Mouse (Mus musculus) adrenal gland, adult 8-10 months (tissue): ENCODE measurements around the gene Ipo9. TPM values are rescaled to one million over a fixed set of nuclear protein-coding genes. Genes with fewer than 3 reads are reported as not detected.
A peak's percentile ranks its signal among the peaks of the same experiment; 100 is the strongest.

Experiments
- DNase-seq: peaks from one replicate; pipeline ENCODE4 v3.0.0; 2022
- total RNA-seq, 4 experiments: library from RNA; stranded (reverse); gene quantifications; 2 replicates each; pipeline ENCODE4 v1.2.4; 2022

The Ipo9 gene
- total RNA-seq: 100 to 1,000 TPM in 2 of 4 experiments, 10 to 100 TPM in 2; 71.1 to 104 (median 90.1) TPM

DNA sequence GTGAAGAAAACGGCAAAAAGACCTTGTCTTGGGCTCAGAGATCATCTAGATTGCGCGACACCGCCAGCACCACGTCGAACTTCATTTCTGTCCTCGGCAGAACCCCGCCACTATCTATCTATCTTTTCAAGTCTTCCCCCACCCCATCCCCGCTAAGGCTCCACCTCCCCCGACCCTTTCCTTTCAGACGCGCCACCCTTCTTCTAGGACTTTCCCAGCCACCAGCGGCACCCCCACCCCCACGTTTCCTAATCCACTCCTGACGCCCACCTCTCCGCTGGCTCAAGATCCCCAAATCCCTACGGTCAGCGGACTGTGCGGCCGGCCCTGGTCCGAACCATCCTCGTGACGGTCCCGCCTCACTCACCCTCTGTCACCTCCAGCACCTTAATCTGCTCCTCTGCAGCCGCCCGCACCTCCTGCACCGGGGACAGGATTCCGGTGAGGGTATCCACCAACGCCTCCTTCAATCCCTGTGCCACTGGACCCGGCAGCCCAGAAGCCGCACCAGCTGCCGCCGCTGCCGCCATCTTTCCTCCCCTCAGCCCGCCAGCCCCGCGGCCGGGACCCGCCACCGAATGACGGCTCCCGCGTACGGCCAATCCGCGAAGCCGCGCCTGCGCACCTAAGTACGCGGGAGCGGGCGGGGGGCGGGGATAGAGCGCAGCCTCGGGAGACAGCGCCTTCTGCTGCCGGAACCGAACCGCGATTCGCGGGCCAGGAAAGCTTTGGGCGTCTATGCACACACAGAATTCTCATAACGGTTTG is at the start of gene Ipo9:
TSS of gene Ipo9 (minus strand) at position 599 of the 768 bp plus-strand sequence.
- peak; percentile 83 for DNase-seq

DNA sequence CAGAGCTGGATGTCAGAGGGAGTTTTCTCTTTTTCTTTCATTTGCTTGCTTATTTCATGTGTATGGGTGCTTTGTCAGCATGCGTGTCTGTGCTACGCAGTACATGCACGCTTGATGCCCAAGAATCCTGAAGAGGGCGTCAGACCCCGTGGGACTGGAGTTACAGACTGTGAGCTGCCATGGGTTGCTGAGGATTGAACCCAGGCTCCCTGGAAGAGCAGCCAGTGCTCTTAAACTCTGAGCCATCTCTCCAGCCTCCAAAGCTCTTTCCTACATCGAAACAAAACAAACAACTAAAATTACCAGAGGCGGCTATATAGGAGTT is 45.2 kb upstream of the Ipo9 start:
- no peak for DNase-seq

DNA sequence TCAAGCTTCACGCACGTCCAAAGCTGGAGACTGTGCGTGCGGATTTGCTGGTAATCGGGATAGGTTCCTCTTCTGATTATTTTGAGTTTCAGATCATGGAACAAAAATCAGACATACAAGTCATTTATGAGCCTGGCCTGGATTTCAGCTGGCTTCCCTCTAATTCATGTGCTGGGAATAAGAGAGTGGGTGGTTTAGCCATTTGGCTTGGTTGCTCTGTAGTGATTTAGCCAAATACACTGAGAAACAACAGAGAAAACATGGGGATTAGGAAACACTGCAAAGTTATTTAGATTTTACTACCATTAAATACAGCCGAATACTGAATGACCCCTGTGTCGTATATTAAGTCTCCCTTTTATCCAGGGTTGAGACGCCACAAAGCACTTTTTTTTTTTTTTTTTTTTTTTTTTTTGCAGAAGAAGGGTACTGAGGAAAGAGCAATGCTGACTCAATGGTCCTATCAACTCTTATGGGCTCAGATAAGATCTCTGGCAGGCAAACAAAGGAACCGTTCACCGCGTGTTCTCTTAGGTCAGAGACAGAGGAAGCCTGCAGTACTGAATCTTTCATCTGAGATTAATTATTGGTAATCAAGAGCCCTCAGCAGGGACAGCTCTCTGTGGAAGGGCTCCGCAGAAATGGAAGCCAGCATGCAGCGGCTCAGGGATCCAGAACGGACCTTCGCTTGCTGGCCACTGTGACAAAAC is 44.7 kb upstream of the Ipo9 start:
- DNase-seq: no peak

DNA sequence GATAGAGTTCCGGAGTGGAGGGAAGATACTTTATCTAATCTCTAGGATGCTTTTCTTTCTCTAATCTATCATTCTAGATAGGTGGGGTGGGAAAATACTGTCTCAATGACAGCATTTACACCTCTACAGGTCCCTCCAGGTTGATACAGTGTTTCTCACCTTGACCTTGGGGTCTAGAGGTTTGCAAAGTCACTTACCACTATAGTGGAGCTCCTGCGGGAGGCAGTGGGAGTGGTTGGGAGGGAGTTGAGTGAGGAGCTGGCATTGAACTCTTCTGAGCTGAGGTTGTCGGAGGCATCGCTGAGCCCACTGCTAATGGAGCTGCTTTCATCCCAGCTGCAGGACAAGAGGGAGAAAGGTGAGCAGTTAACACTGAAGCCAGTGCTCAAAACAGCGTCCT is 42.2 kb upstream of the Ipo9 start:
- no peak for DNase-seq

DNA sequence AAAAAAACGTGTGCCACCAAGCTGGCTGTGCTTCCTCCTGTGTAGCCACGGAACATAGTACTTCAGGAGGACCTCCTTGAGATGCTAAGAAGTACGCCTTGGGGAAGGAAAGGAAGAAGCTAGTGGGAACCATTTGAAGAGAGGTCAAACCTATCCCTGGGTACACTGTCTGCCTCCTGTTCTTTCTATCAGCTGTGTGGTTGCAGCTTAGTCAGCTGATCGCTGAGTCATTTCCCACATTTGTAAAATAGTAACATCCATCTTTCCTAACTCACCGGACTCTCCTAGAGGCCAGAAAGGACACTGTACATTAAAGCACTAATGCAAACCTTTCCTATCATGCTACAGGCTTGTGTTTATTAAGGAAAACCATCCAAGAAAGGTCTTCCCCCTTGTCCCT is 41.4 kb upstream of the Ipo9 start:
- DNase-seq: no peak

DNA sequence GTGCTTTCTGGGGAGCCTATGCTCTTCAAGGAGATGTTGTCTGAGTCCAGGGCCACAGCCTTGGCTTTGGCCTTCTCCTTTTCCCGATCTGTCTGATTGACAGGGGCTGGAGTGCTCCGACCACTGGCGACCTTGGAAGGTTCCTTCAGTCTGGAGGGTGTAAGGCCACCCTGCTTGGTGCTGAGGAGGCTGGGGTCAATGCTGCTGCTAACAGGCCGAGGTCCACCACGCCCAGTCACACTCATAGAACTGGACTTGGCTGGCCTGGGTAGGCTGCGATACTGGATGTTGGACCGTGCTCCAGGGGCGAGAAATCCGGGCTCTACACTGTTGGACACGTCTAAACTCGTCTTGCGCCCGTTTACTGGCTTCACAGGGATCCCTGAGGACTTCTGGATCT is 40.2 kb upstream of the Ipo9 start:
- DNase-seq: peak; percentile 66

DNA sequence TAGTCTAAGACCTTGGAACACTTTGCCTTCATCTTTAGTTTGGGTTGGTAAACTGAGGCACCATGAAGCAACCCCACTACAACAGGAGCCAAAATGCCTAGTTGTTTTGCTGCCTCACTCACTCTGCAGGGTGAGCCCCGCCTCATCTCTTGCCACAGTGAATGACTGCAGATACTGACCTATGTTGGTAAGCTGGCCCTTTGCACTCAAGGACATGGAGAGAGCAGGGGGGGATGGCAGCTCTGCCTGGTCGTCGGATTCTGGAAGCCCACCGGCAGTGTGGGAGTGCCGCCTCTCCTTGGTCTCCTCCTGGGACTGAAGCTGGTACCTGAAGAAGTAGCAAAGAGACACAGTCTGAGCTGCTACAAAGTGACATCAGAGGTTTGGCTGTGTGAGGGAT is 37.2 kb upstream of the Ipo9 start:
- no peak for DNase-seq

DNA sequence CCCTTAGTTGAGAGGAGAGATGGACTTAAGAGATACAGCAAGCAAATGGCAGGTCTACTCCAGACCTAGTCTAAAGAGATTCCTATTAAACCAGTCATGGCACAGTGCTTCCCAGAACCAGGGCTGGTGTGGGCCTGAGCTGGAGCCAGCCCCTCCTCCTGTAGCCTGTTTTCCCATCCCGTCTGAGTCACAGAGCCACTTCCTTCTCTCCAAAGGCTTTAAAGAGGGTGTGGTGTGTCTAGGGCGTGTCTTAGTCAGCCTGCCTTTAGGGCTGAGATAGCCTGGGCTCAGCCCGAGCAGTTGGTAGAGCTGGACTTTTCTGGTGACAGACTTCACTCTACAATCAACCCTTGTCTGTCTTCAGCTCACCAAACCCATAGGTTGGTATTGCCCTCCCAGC is 36.6 kb upstream of the Ipo9 start:
- no peak for DNase-seq

DNA sequence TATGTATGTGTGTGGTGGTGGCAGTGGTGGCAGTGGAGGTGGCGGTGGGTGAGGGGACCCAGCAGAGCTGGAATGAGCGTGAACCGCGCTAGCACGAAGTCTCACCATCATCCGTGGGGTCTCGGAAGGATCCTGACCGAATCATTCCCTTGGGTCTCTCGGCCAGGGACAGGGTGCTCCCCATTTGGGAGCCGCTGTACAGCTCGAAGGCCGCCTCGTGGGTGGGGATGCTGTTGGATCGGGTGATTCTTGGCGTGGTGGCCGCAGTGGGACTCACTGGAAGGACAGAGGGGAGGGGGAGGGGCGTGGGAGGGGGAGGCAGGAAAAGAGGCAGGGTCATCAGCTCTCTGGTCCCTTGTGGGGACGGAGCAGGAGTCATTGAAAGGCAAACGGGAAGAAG is 35.4 kb upstream of the Ipo9 start:
- no peak for DNase-seq

DNA sequence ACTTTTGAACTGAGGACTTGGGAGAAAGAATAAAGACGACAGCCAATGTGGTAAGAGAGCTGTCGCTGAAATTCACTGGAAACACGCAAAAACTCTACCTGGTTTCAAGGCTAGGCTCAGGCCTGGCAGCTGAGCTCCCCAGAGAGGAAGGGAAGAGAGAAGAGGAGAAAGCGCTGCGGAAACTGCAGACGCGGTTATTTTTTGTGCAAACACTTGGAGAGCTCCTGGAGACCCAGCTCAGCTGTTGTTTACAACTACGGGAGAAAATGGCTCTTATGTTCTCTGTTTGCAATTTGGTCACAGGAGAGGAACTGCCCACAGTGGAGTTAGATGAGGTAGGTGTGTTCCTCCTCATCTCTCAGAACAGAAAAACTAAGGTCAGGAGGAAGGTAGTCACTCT is 32.4 kb upstream of the Ipo9 start:
- DNase-seq: no peak

DNA sequence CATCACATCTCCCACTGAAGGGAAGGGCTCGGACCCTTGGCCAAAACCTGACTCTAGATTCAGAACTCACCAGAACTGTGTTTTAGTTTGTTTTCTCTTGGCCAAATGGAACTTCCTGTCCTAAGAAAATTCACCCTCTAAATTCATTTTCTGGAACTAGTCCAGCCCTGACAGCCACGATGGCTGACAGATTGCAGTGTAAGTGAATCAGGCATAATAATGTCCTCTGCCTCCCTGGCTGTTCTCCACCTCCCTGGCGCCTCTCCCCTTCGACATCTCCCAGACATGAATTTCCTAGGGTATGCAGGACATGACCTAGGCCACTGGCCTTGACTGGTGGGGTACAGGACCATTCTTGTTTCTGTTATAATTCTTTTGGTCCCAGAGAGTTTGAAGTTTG is 32.0 kb upstream of the Ipo9 start:
- no peak for DNase-seq

DNA sequence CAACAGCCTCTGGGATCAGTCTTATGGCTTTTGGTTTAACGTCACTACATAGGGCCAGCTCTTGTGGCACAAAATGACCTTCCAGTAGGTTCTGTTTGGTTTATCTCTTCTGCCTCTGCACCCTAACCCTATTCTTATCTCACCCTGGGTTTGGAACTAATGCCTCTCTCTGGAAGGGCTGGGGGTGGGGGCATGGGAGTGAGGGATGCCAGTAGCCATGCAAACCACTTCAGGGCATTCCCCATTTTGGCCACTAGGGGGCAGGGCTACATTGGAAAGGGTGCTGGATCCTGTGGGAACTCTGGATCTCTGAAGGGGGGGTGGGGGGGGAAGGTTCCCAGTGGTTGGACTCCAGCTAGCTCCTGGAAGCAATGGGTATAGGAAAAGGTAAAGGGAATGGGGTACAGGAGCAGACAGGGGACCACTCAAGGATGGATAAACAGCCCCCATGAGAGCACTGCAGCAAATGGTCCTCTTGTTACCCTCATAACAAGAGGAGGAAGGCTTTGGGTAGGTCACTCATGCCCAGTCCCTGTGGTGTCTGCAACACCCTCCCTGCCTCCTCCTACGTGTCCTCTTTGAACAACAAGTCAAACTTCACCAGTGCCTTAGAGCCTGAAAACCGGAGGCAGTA is 30.9 kb upstream of the Ipo9 start:
- DNase-seq: peak; percentile 42

DNA sequence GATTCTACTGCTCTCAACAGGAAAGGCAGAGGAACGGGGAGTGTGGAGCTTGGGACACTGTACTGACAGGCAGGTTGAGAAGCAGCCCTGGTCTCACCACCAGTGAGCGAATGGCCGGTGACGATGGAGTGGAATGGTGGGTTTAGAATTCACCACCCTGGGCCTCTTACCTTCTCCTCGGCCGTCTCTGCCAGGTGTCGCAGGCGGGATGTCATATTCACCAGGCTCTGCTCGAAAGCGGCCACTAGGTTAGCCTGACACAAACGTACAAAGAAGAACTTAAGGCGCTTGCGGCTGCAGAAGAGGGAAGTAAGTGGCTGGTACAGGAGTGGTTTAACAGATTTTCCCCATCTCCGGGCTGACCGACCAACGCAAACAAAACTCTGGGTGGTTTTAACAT is 30.2 kb upstream of the Ipo9 start:
- DNase-seq: no peak

DNA sequence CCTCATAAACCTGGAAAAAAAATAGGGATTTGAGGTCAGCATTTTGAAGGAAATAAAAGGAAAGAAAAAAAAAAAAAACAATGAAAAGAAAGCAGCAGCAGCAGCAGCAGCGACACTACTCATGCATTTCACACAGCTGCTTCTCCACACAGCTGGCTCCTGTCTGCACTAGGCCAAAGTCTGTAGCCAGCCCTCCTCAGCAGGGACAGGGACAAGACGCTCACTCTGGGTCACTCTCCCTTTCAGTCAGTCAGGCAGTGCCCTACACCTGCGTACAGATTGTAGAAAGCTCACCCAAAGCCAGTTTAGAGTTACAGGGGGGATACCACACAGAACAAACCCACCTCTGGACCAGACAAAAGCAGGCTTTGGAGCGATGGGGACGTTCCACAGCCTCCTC is 27.6 kb upstream of the Ipo9 start:
- no peak for DNase-seq

DNA sequence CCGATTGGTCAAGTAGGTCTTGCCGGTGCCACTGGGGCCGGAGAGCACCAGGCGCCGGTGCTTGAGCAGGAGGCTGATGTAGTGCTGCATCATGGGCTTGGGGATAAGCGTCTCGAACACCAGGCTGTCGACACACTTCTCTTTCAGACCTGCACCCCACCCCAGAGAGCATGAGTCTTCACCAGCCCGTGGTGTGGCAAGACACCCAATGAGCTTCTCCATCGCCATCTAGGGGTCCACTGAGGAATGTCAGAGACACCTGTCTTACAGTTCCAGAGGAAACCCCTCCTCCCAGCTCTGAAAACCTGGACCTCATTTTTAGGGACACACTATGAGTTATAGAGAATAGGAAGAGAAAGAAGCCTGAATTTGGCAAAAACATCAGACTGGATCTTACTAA is 22.0 kb upstream of the Ipo9 start:
- DNase-seq: no peak

DNA sequence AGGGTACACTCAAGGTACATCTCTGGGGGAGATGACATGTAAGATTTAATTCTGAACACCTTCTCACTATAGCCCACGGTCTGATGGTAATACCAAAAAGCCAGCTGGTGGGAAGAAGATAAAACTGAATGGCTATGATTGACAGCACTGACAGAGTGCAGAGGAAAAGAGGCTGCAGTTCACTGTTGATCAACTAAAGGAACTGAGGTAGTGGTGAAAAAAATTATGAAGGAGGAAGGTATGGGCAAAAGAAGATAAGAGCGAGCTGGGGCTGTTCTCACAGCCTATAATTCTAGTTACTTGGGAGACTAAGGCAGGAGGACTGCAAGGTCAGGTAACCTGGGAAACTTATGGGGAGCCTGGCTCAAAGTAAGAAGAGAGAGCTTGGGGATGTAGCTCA is 21.1 kb upstream of the Ipo9 start:
- DNase-seq: no peak

DNA sequence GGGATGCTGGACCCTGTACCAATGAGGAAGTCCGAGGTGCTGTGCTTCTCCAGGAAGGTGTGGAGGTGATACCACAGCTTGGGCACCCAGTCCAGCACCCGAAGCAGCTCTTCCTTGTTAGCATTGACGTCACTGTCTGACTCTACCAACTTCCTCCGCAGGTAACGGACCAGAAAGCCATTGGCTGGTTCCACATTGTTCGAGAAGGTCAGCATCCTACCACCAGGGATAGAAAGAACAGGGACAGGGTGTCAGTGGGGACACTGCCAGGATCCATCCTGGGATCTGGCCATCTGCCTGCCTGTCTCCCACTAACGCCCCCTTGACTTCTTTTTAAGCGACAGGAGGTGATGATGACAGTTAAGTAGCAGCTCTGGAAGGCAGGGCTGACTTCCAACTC is 19.6 kb upstream of the Ipo9 start:
- no peak for DNase-seq

DNA sequence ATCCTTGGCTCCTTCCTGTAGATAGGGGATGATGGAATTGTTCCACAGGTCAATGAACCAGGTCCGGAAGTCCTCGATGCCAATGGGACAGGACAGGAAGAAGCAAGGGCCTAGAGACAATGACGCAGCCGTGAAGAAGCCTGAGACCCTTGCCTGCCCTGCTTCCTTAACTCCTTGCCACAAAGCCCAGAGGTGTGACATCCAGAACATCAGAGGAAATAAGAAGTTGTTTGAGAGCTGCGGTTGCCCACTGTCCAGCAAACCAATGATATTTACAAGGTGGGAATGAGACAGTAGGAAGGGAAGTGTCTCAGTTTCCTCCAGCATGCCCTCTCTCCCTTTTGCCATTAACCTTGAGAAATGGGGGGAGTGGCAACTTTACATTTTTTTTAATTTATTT is 18.6 kb upstream of the Ipo9 start:
- no peak for DNase-seq

DNA sequence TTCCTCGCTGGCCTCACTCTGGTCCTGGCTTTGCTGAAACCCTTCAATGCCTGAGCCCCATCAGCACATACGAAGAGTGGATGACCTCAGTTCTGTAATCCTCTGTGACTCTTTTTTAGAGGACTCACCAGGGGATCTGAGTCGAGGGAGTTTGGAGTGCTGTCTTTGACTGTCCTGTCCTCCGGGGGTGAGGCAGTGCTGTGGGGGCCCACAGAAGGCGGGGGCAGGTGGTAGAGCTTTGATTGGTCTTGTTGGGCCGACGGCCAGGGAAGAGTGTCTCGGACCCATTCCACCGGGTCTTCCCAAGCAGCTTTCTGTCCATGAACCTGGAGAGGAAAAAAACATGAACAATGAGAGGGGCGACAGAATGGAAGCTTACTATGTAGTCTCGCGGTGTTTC is 13.2 kb upstream of the Ipo9 start:
- DNase-seq: no peak

DNA sequence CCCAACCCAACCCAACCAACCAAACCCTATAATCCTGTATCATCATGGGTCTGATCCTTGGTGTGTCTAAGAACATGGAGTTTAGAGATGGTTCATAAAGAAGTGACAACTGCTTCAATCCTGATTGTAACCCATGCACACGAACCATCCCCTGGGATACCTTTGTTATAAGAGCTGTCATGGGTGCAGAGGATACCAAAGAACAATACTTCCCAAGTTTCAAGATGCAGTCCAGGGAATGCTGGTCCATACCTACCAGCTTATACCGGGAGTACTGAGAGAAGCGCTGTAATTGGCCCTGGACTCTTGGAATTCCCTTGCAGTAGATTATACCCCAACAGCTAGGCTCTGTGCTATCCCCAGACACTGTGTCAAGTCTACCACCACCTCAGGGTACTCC is 11.6 kb upstream of the Ipo9 start:
- DNase-seq: no peak

DNA sequence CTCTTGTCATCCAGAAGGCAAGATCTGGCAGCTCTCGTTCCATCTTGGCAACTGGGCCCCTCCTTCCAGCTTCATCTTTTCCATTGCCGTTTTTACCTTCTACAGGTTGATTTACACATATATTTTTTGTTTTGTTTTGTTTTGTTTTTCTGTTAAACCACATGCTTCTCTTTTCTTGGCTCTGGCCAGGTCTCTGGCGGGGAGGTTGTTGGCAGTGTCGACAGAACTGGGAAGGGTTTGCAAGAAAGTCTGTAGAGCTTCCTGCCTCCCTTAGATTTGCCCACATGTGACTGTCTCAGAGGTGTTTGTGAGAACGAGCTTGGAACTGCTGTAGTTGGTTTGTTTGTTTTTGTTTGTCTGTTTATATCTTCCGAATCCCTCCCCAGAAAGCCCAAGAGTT is 10.7 kb upstream of the Ipo9 start:
- DNase-seq: no peak

DNA sequence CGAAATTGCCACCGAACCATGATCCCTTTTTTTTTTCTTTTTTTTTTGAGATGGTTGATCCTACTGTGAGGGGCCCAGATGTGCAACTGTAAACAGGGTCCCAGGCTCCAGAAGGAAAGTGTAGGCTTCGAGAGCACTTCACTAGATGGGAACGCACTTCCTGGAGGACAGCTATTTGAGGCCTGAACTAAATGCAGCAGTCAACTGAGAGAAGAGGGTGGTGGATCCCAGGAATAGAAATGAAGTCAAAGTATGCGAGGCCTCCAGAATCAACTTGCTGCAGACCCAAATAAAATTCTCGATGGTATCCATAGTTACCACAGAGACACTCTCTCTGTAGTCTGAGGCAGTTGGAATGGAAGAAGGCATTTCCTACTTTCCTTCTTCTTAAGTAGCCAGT is 8.5 kb upstream of the Ipo9 start:
- DNase-seq: no peak

DNA sequence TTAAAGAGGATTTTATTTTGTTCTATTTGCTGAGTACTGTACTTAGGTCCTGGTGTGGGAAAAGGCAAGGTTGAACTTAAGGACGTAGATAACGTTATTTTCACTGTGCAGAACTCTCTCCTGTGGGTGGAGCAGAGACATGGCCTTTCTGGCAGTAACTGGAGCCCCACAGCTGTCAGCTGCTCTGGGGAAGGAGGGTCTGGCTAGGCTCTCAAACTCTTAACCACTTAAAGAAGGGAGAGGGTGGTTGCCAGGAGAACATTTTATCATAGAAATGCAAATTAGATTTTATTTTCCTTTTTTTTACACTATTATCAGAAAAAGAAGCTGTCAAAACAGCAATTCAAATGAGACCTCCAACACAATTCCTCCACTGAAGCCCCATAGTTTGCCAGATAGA is 5.5 kb upstream of the Ipo9 start:
- no peak for DNase-seq

DNA sequence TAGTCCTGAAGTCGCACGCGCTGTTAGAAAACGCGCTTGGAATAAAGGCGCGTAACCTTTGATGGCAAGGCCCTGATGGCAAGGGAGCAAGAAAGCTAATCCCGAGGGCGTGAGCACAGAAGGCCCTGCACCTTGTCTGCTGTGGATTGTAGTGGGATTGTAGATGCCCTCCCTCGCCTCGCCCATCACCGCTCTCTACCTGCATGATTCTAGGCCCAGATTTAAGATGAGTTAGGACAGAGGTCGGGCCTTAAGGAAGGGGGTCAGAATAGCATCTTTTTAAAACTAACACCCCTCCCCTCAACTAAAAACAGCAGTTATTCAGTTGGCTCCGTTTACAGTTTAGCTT is 344 bp upstream of the Ipo9 start:
- no peak for DNase-seq
